Mouse (Mus musculus): ENCODE results near the gene Stpg2.

DNA sequence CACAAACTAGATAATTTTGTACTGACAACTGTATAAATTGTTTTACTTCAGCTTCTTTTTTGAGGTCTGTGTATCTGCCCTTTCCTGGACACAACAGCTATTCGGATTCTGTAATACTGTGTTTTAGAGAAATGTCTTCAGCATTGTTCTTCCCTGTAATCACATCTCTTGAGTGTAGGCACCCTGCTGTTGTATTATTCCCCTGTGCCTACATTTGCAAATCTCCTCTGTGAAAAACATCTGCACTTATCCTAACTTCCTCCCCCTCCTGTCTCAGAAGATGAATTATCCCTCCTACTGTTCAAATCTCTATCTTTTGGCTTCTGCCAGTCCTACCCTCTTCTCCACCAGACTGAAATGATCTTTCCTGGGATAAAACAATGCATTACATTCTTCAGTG is 28.6 kb upstream of the Stpg2 start:
- TF ChIP-seq CTCF (IDR thresholded peaks at IDR 0.05; ENCODE audit: low read depth, low read length): no peak
- no peak for TF ChIP-seq POLR2A (IDR thresholded peaks at IDR 0.05; ENCODE audit: extremely low read depth, insufficient read depth, low read length)

Measured in liver, adult 2 months (tissue).